Comparison of ENCODE assay signal across 8 mouse cellular contexts in genomic region chr9:96739808-96740711, GRCm38 (mm10). TPM values are rescaled to one million over a fixed set of nuclear protein-coding genes. Genes with fewer than 3 reads are reported as not detected.
DNase-seq lines count a peak whose midpoint lies in the region; ATAC-seq and TF ChIP-seq lines count a peak whose summit lies in the region.

No protein-coding gene starts in this region.

- H3K27me3 ChIP-seq in heart, postnatal 0 days (ENCODE audit: control insufficient read depth, insufficient read depth, low read length), result no peaks in the 10 kb centered on the region
- H3K27me3 ChIP-seq in hindbrain, postnatal 0 days (ENCODE audit: insufficient read depth, low read length), result no peaks in the 10 kb centered on the region

- TF ChIP-seq EP300 in heart, postnatal 0 days (IDR thresholded peaks at IDR 0.05; ENCODE audit: low read depth), result 0 out of 2 replicates have a peak, but pooled peaks have one; percentile 15

- 19% methylated on average over 22 of the region's 22 CpGs for WGBS in heart, postnatal 0 days
- 89% methylated on average over 22 of the region's 22 CpGs for WGBS in hindbrain, postnatal 0 days

- ATAC-seq in frontal cortex, adult (ENCODE audit: low TSS enrichment), result peak; percentile 95
- ATAC-seq in heart, postnatal 0 days (ENCODE audit: insufficient read depth, low read depth), result peak; percentile 83
- no peak for ATAC-seq in hindbrain, postnatal 0 days
- ATAC-seq in cerebellum, adult (ENCODE audit: insufficient number of reproducible peaks, low FRiP score, low TSS enrichment), result no peak

- H3K9me3 ChIP-seq in heart, postnatal 0 days (replicated peaks; ENCODE audit: control insufficient read depth, low read length), result 0 out of 2 replicates have a peak, but pooled peaks cover 4% of the 10 kb centered on the region
- H3K9me3 ChIP-seq in hindbrain, postnatal 0 days (ENCODE audit: low read length), result no peaks in the 10 kb centered on the region

- H3K9ac ChIP-seq in heart, postnatal 0 days (replicated peaks; ENCODE audit: low read depth, low read length), result peak overlapping the region; percentile 46; the same call in 1 of the 2 replicates
- H3K9ac ChIP-seq in hindbrain, postnatal 0 days (replicated peaks; ENCODE audit: low read length), result no peak overlapping the region

- H3K27ac ChIP-seq in heart, postnatal 0 days (ENCODE audit: low read depth), result peak overlapping the region; percentile 97
- H3K27ac ChIP-seq in hindbrain, postnatal 0 days, result no peak overlapping the region

- H3K36me3 ChIP-seq in heart, postnatal 0 days (replicated peaks; ENCODE audit: control insufficient read depth, insufficient read depth, low read length), result no peaks in the 10 kb centered on the region
- H3K36me3 ChIP-seq in hindbrain, postnatal 0 days (ENCODE audit: insufficient read depth, low read length), result no peaks in the 10 kb centered on the region

- peak overlapping the region; percentile 9 for H3K4me3 ChIP-seq in heart, postnatal 0 days (ENCODE audit: low read depth, low read length)
- H3K4me3 ChIP-seq in hindbrain, postnatal 0 days (ENCODE audit: low read length), result no peak overlapping the region

- peaks cover 38% of the 10 kb centered on the region for H3K4me1 ChIP-seq in heart, postnatal 0 days (ENCODE audit: control insufficient read depth, insufficient read depth)
- no peaks in the 10 kb centered on the region for H3K4me1 ChIP-seq in hindbrain, postnatal 0 days (ENCODE audit: insufficient read depth, low read length)

- H3K4me2 ChIP-seq in heart, postnatal 0 days (ENCODE audit: low read depth, low read length), result peak overlapping the region; percentile 46
- H3K4me2 ChIP-seq in hindbrain, postnatal 0 days (ENCODE audit: low read depth, low read length), result no peak overlapping the region

- DNase-seq in frontal cortex, postnatal 25 days (ENCODE audit: low spot score in 2 of 2), result no peak
- peak; percentile 19 for DNase-seq in CD4-positive helper T cell, adult 2 months (ENCODE audit: low read depth, low spot score)
- DNase-seq in heart, postnatal 0 days (ENCODE audit: low spot score), result peak; percentile 91
- peak; percentile 56 for DNase-seq in lung, postnatal 36 days
- no peak for DNase-seq in hindbrain, postnatal 0 days (ENCODE audit: low spot score)
- DNase-seq in thymus, postnatal 36 days, result no peak

- no peak for TF ChIP-seq CTCF in heart, postnatal 0 days (IDR thresholded peaks at IDR 0.05; ENCODE audit: low read depth)
- no peak for TF ChIP-seq CTCF in hindbrain, postnatal 0 days (IDR thresholded peaks at IDR 0.05; ENCODE audit: low read depth)

RNA-seq across cellular contexts. Expression of gene Zbtb38, which starts 12.6 kb away (rescaled TPM):
- 31.8 and 44.5 TPM in 2 replicates for total RNA-seq in heart, postnatal 0 days (2014; rRNA removed; ENCODE audit: low replicate concordance)
- polyA plus RNA-seq in heart, postnatal 0 days (2015; fragmentation: Nextera tagmentation; extraction: Ambion mirVana), result 27.5 and 28.7 TPM in 2 replicates
- total RNA-seq in hindbrain, postnatal 0 days (2014; rRNA removed), result 36.2 and 46.5 TPM in 2 replicates
- polyA plus RNA-seq in hindbrain, postnatal 0 days (2015; fragmentation: Nextera tagmentation; extraction: Ambion mirVana), result 36.6 and 38.7 TPM in 2 replicates

Comparison
In these comparisons a context has a peak if more than half of its experiments do, and no peak if none do; other contexts are left out.
1. ATAC-seq: peak in frontal cortex, adult (single experiment) and heart, postnatal 0 days (single experiment); none in hindbrain, postnatal 0 days (single experiment) and cerebellum, adult (single experiment).
2. DNase-seq: peak in CD4-positive helper T cell, adult 2 months (single experiment), heart, postnatal 0 days (single experiment) and lung, postnatal 36 days (single experiment); none in frontal cortex, postnatal 25 days (0 of 2), hindbrain, postnatal 0 days (single experiment) and thymus, postnatal 36 days (0 of 2).